Mouse (Mus musculus) heart, adult 2 months (tissue): ENCODE measurements around the gene Eps8l2. TPM values are rescaled to one million over a fixed set of nuclear protein-coding genes. Genes with fewer than 3 reads are reported as not detected.
"Not testable (repeated sequence)": the region's sequence is repeated elsewhere in the genome, so short reads cannot be mapped to it uniquely, and the experiment has no call there.

Experiments used
- DNase-seq, 2 experiments: peaks; one replicate each; pipeline ENCODE4 v3.0.0; 2021
- H3K27ac ChIP-seq: fragments of 200-600 bp; 2 replicates; pipeline ENCODE4 v1.8.1; 2022
- H3K27me3 ChIP-seq: fragments of 200-500 bp; 2 replicates; pipeline ENCODE4 v1.6.1; 2012; ENCODE audit warnings: mild to moderate bottlenecking, low read length, inconsistent platforms, mixed read lengths; ENCODE audit not compliant: control insufficient read depth, insufficient read depth
- H3K36me3 ChIP-seq: fragments of 200-500 bp; 2 replicates; pipeline ENCODE4 v1.6.1; 2012; ENCODE audit warnings: low read length, inconsistent platforms; ENCODE audit not compliant: control insufficient read depth, insufficient read depth
- H3K4me1 ChIP-seq: fragments of 200-500 bp; 2 replicates; pipeline ENCODE4 v1.6.1; 2011; ENCODE audit warnings: low read length; ENCODE audit not compliant: control insufficient read depth, insufficient read depth
- H3K4me3 ChIP-seq: fragments of 200-600 bp; 2 replicates; pipeline ENCODE4 v1.8.1; 2022
- H3K79me2 ChIP-seq: fragments of 200-500 bp; replicated peaks from 2 replicates; pipeline ENCODE4 v1.6.1; 2012; ENCODE audit warnings: mild to moderate bottlenecking, inconsistent platforms, low read length, moderate library complexity, mixed read lengths; ENCODE audit not compliant: control insufficient read depth, insufficient read depth
- H3K9ac ChIP-seq: fragments of 200-500 bp; 2 replicates; pipeline ENCODE4 v1.6.1; 2012; ENCODE audit warnings: low read depth, mild to moderate bottlenecking, control low read depth, inconsistent platforms, low read length, mixed read lengths
- CTCF ChIP-seq: fragments of 200-600 bp; IDR thresholded peaks from 2 replicates; pipeline ENCODE4 v1.8.1; 2022; ENCODE audit warnings: antibody characterized with exemption, mild to moderate bottlenecking, moderate library complexity
- EP300 ChIP-seq: fragments of 200-500 bp; IDR thresholded peaks from 2 replicates; pipeline ENCODE4 v1.6.1; 2011; ENCODE audit warnings: low read depth, low read length, control low read depth; ENCODE audit not compliant: insufficient read depth
- POLR2A ChIP-seq: fragments of 200-500 bp; IDR thresholded peaks from 2 replicates; pipeline ENCODE4 v1.6.1; 2011; ENCODE audit warnings: mild to moderate bottlenecking, low read depth, low read length, control low read depth; ENCODE audit not compliant: insufficient read depth
- WGBS: fragments of 180-500 bp; shearing (Covaris S2); methylation state at CpG from one replicate; pipeline ENCODE4 v1.1.7; 2018; 5-methylcytosine and 5-hydroxymethylcytosine counted together
- intact Hi-C: fragments of 180-260 bp; cut with DNase I; formaldehyde crosslinking; loops from one replicate; pipeline ENCODE4 v1.15.1; 2025
- polyA plus RNA-seq: library from polyadenylated mRNA; depleted of rRNA; stranded (reverse); fragments of >200 nt; gene quantifications from 2 replicates; pipeline ENCODE4 v1.2.3, GENCODE M21; 2012; rRNA removed
- total RNA-seq, 2 experiments: library from RNA; stranded (reverse); gene quantifications; 2 replicates each; pipeline ENCODE4 v1.2.3; 2021

The Eps8l2 gene
- total and polyA plus RNA-seq, 3 experiments, result 3.8 to 8.9 (median 4.3) TPM

- H3K36me3 ChIP-seq, result no peaks in the 10 kb centered on the region
- H3K4me1 ChIP-seq, result no peaks in the 10 kb centered on the region
- H3K27me3 ChIP-seq, result no peaks in the 10 kb centered on the region
- TF ChIP-seq EP300 (0 out of 2 replicates have a peak, but pooled peaks have one; percentile 63), POLR2A (no peak), CTCF (peak; percentile 77)
- DNase-seq, result peak; percentile 53 to 64
- no peaks in the 10 kb centered on the region for H3K79me2 ChIP-seq
- no peak overlapping the region for H3K27ac ChIP-seq
- no peak overlapping the region for H3K4me3 ChIP-seq
- H3K9ac ChIP-seq, result no peak overlapping the region
- intact Hi-C loops, result no loop called here
- 32% methylated on average over 5 of the region's 5 CpGs for WGBS
These were observed 64.6 kb downstream of the Eps8l2 start for GRCm38 (mm10) chr7:141403305-141403704.

DNA sequence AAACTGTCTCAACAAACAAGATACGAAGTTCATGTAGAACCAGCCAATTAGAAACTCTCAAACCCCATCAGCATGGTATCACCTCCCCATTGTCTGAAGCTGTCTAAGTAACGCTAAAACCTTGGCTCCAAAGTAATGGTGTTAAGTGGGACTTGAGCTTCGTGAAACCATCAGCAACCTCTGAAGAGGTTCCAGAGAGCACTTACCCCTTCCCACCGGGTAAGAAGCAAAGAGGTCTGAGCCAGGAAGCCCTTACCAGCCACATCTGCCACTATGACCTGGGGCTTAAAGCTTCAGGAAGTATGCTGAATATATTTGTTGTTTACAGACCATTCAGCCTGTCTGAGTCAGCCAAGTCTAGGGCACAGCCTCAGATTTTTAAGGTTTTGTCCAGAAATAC, 66.8 kb downstream of the Eps8l2 start:
- Histone ChIP-seq H3K27me3 (no peaks in the 10 kb centered on the region), H3K4me1 (peaks cover 3% of the 10 kb centered on the region), H3K36me3 (no peaks in the 10 kb centered on the region), H3K9ac (no peak overlapping the region), H3K27ac (no peak overlapping the region), H3K4me3 (no peak overlapping the region), H3K79me2 (no peaks in the 10 kb centered on the region)
- TF ChIP-seq EP300 (no peak), POLR2A (no peak), CTCF (no peak)
- DNase-seq, result no peak
- 69% methylated on average over 4 of the region's 4 CpGs for WGBS
- intact Hi-C loops, result no loop called here

GRCm38 (mm10) chr7:141407670-141408069, 69.0 kb downstream of the Eps8l2 start:
- intact Hi-C loops, H3K79me2 ChIP-seq, H3K4me1 ChIP-seq, H3K9ac ChIP-seq, DNase-seq, H3K4me3 ChIP-seq, H3K27me3 ChIP-seq, H3K36me3 ChIP-seq, H3K27ac ChIP-seq: not testable (repeated sequence)
- WGBS, result 96% methylated on average over 7 of the region's 7 CpGs

- WGBS, result 5% methylated on average over 11 of the region's 11 CpGs
- H3K27ac ChIP-seq, result no peak overlapping the region
- DNase-seq, result peak; percentile 85 to 87
These were observed 70.2 kb downstream of the Eps8l2 start for GRCm38 (mm10) chr7:141408833-141409232.

DNA sequence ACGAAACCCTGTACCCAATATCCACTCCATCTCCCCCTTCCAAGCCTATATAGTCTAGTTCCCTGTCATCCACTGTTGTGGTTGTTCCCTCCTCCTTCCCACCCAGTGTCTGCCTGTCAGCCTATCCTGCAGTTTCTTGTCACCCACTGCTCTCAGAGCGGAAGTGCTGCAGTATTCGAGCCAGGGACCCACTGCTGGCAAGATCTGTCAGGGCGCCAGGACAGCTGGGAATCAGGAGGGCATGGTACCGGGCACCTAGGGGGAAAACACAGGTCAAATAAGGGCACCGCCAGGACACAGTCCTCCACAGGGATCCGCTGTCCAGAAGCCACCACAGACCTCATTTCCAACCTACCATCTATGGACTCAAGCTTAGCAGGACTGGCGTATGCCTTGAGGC, 72.0 kb downstream of the Eps8l2 start:
- Histone ChIP-seq H3K9ac (no peak overlapping the region), H3K4me3 (no peak overlapping the region), H3K27me3 (no peaks in the 10 kb centered on the region), H3K79me2 (no peaks in the 10 kb centered on the region), H3K27ac (no peak overlapping the region), H3K4me1 (peaks cover 3% of the 10 kb centered on the region), H3K36me3 (no peaks in the 10 kb centered on the region)
- DNase-seq, result no peak
- TF ChIP-seq CTCF (no peak), POLR2A (no peak), EP300 (no peak)
- WGBS, result 82% methylated on average over 8 of the region's 8 CpGs
- intact Hi-C loops, result no loop called here

More at GRCm38 (mm10) chr7:141408833-141409232, 70.2 kb downstream of the Eps8l2 start:
- intact Hi-C loops, result loop anchor here (1.0 kb wide), 2 partner anchors 28 to 116 kb away; partner anchors contain the start of gene Slc25a22
- no peak overlapping the region for H3K4me3 ChIP-seq
- peak; percentile 74; the same call in 1 of the 2 replicates for TF ChIP-seq EP300
- 0 out of 2 replicates have a peak, but pooled peaks have one; percentile 24 for TF ChIP-seq POLR2A
- peak; percentile 99 for TF ChIP-seq CTCF
- H3K36me3 ChIP-seq, result no peaks in the 10 kb centered on the region
- H3K4me1 ChIP-seq, result peaks cover 3% of the 10 kb centered on the region
- no peaks in the 10 kb centered on the region for H3K79me2 ChIP-seq
- H3K27me3 ChIP-seq, result no peaks in the 10 kb centered on the region
- no peak overlapping the region for H3K9ac ChIP-seq

- no peaks in the 10 kb centered on the region for H3K27me3 ChIP-seq
- no peaks in the 10 kb centered on the region for H3K36me3 ChIP-seq
- no peak overlapping the region for H3K9ac ChIP-seq
- no peaks in the 10 kb centered on the region for H3K79me2 ChIP-seq
- peaks cover 3% of the 10 kb centered on the region for H3K4me1 ChIP-seq
- DNase-seq, result no peak
- H3K4me3 ChIP-seq, result no peak overlapping the region
- intact Hi-C loops, result no loop called here
- H3K27ac ChIP-seq, result no peak overlapping the region
- WGBS, result 83% methylated on average over 1 of the region's 1 CpGs
- TF ChIP-seq CTCF (no peak), EP300 (no peak), POLR2A (no peak)
These were observed 73.0 kb downstream of the Eps8l2 start for GRCm38 (mm10) chr7:141411667-141412066.

Other genes with a start within 250 kb of the Eps8l2 start
- 1 to 10 TPM; 4.5 to 7.0 TPM for gene Sigirr, start 238.3 kb upstream of the Eps8l2 start, total RNA-seq
- gene Sigirr, start 238.3 kb upstream of the Eps8l2 start, polyA plus RNA-seq, result 9.4 and 10.2 TPM in 2 replicates
- gene Ano9, start 221.1 kb upstream of the Eps8l2 start, total RNA-seq, result under 1 TPM in 1 of 2 experiments, not detected in 1; 0.39 TPM
- gene Ano9, start 221.1 kb upstream of the Eps8l2 start, polyA plus RNA-seq, result 0.09 and 0.53 TPM in 2 replicates
- gene Ptdss2, start 216.5 kb upstream of the Eps8l2 start, total RNA-seq, result 10 to 100 TPM; 25.9 to 29.7 TPM
- gene Ptdss2, start 216.5 kb upstream of the Eps8l2 start, polyA plus RNA-seq, result 22.4 and 39.2 TPM in 2 replicates
- 10 to 100 TPM; 62.9 to 73.9 TPM for gene Rnh1, start 166.0 kb upstream of the Eps8l2 start, total RNA-seq
- gene Rnh1, start 166.0 kb upstream of the Eps8l2 start, polyA plus RNA-seq, result 73.2 and 96.7 TPM in 2 replicates
- 100 to 1,000 TPM in 1 of 2 experiments, 10 to 100 TPM in 1; 90.8 to 105 TPM for gene Hras, start 144.9 kb upstream of the Eps8l2 start, total RNA-seq
- gene Hras, start 144.9 kb upstream of the Eps8l2 start, polyA plus RNA-seq, result 63.7 and 79.9 TPM in 2 replicates
- gene Lrrc56, start 144.7 kb upstream of the Eps8l2 start, total RNA-seq, result 1 to 10 TPM; 2.3 to 3.1 TPM
- gene Lrrc56, start 144.7 kb upstream of the Eps8l2 start, polyA plus RNA-seq, result 4.6 and 4.9 TPM in 2 replicates
- gene Lmntd2, start 124.8 kb upstream of the Eps8l2 start, total RNA-seq, result not detected
- gene Lmntd2, start 124.8 kb upstream of the Eps8l2 start, polyA plus RNA-seq, result 0.18 and 0.20 TPM in 2 replicates
- under 1 TPM; 0.25 to 0.42 TPM for gene Rassf7, start 123.0 kb upstream of the Eps8l2 start, total RNA-seq
- gene Rassf7, start 123.0 kb upstream of the Eps8l2 start, polyA plus RNA-seq, result 2.2 and 3.3 TPM in 2 replicates
- gene Phrf1, start 110.1 kb upstream of the Eps8l2 start, total RNA-seq, result 10 to 100 TPM; 26.8 to 32.1 TPM
- 8.9 and 10.2 TPM in 2 replicates for gene Phrf1, start 110.1 kb upstream of the Eps8l2 start, polyA plus RNA-seq
- gene Irf7, start 72.4 kb upstream of the Eps8l2 start, total RNA-seq, result 1 to 10 TPM; 3.3 to 3.4 TPM
- 24.6 and 25.2 TPM in 2 replicates for gene Irf7, start 72.4 kb upstream of the Eps8l2 start, polyA plus RNA-seq
- gene Cdhr5, start 62.1 kb upstream of the Eps8l2 start, total RNA-seq, result not detected
- gene Cdhr5, start 62.1 kb upstream of the Eps8l2 start, polyA plus RNA-seq, result 0.26 TPM in 1 of 2 replicates, not detected in the other
- not detected for gene Sct, start 59.7 kb upstream of the Eps8l2 start, total RNA-seq
- gene Sct, start 59.7 kb upstream of the Eps8l2 start, polyA plus RNA-seq, result not detected in 2 replicates
- not detected for gene Drd4, start 46.9 kb upstream of the Eps8l2 start, total RNA-seq
- 0.04 TPM in 1 of 2 replicates, not detected in the other for gene Drd4, start 46.9 kb upstream of the Eps8l2 start, polyA plus RNA-seq
- 10 to 100 TPM; 10.8 to 13.5 TPM for gene Deaf1, start 11.2 kb upstream of the Eps8l2 start, total RNA-seq
- 9.7 and 9.8 TPM in 2 replicates for gene Deaf1, start 11.2 kb upstream of the Eps8l2 start, polyA plus RNA-seq
- gene Tmem80, start 11.1 kb upstream of the Eps8l2 start, total RNA-seq, result 10 to 100 TPM; 13.5 to 14.9 TPM
- gene Tmem80, start 11.1 kb upstream of the Eps8l2 start, polyA plus RNA-seq, result 28.9 and 34.5 TPM in 2 replicates
- gene Taldo1, start 53.3 kb downstream of the Eps8l2 start, total RNA-seq, result 100 to 1,000 TPM; 110 to 116 TPM
- 132 and 135 TPM in 2 replicates for gene Taldo1, start 53.3 kb downstream of the Eps8l2 start, polyA plus RNA-seq
- 10 to 100 TPM; 13.4 to 14.9 TPM for gene Gatd1, start 75.3 kb downstream of the Eps8l2 start, total RNA-seq
- 23.4 and 29.5 TPM in 2 replicates for gene Gatd1, start 75.3 kb downstream of the Eps8l2 start, polyA plus RNA-seq
- gene Cend1, start 90.6 kb downstream of the Eps8l2 start, total RNA-seq, result 1 to 10 TPM; 1.0 to 1.4 TPM
- 1.8 and 2.6 TPM in 2 replicates for gene Cend1, start 90.6 kb downstream of the Eps8l2 start, polyA plus RNA-seq
- 10 to 100 TPM; 55.8 to 72.6 TPM for gene Slc25a22, start 99.0 kb downstream of the Eps8l2 start, total RNA-seq
- 85.8 and 88.9 TPM in 2 replicates for gene Slc25a22, start 99.0 kb downstream of the Eps8l2 start, polyA plus RNA-seq
- gene Pidd1, start 105.1 kb downstream of the Eps8l2 start, total RNA-seq, result under 1 TPM; 0.37 to 0.70 TPM
- 1.8 and 2.0 TPM in 2 replicates for gene Pidd1, start 105.1 kb downstream of the Eps8l2 start, polyA plus RNA-seq
- gene Rplp2, start 108.5 kb downstream of the Eps8l2 start, total RNA-seq, result 100 to 1,000 TPM; 848 to 928 TPM
- gene Rplp2, start 108.5 kb downstream of the Eps8l2 start, polyA plus RNA-seq, result 404 and 421 TPM in 2 replicates
- gene Pnpla2, start 116.3 kb downstream of the Eps8l2 start, total RNA-seq, result 100 to 1,000 TPM; 398 to 572 TPM
- gene Pnpla2, start 116.3 kb downstream of the Eps8l2 start, polyA plus RNA-seq, result 597 and 669 TPM in 2 replicates
- 10 to 100 TPM; 15.4 to 19.4 TPM for gene Cracr2b, start 122.2 kb downstream of the Eps8l2 start, total RNA-seq
- 23.8 and 35.0 TPM in 2 replicates for gene Cracr2b, start 122.2 kb downstream of the Eps8l2 start, polyA plus RNA-seq
- gene Cd151, start 128.5 kb downstream of the Eps8l2 start, total RNA-seq, result 100 to 1,000 TPM; 272 to 334 TPM
- gene Cd151, start 128.5 kb downstream of the Eps8l2 start, polyA plus RNA-seq, result 395 and 491 TPM in 2 replicates
- 10 to 100 TPM; 71.7 to 82.8 TPM for gene Polr2l, start 136.3 kb downstream of the Eps8l2 start, total RNA-seq
- 62.6 and 64.4 TPM in 2 replicates for gene Polr2l, start 136.3 kb downstream of the Eps8l2 start, polyA plus RNA-seq
- 10 to 100 TPM; 17.1 to 40.0 TPM for gene Tspan4, start 136.4 kb downstream of the Eps8l2 start, total RNA-seq
- gene Tspan4, start 136.4 kb downstream of the Eps8l2 start, polyA plus RNA-seq, result 61.9 and 77.5 TPM in 2 replicates
- 10 to 100 TPM; 45.9 to 52.7 TPM for gene Chid1, start 201.0 kb downstream of the Eps8l2 start, total RNA-seq
- gene Chid1, start 201.0 kb downstream of the Eps8l2 start, polyA plus RNA-seq, result 20.2 and 30.1 TPM in 2 replicates
- 10 to 100 TPM; 55.1 to 58.3 TPM for gene Ap2a2, start 223.3 kb downstream of the Eps8l2 start, total RNA-seq
- 28.5 and 29.9 TPM in 2 replicates for gene Ap2a2, start 223.3 kb downstream of the Eps8l2 start, polyA plus RNA-seq